Mouse (Mus musculus) CH12.LX (cell line): ENCODE data around the gene Ccl26. TPM values are rescaled to one million over a fixed set of nuclear protein-coding genes. Genes with fewer than 3 reads are reported as not detected.

ENCODE experiments used
- DNase-seq: peaks from one replicate; pipeline ENCODE4 v3.0.0-alpha.2; 2013; ENCODE audit errors: extremely low read depth
- H3K27ac ChIP-seq: 2 replicates; pipeline ENCODE4 v1.5.1; 2012; ENCODE audit warnings: low read depth, mild to moderate bottlenecking, control low read depth, moderate library complexity; ENCODE audit not compliant: insufficient read depth
- H3K27me3 ChIP-seq: replicated peaks from 2 replicates; pipeline ENCODE3; 2012; ENCODE audit warnings: inconsistent platforms
- H3K36me3 ChIP-seq, 2 experiments: replicated peaks in 1 of 2; 2 replicates each; pipeline versions ENCODE3 to v1.6.1; 2012; ENCODE audit warnings: inconsistent platforms in 1 of 2, low read length in 1 of 2, mild to moderate bottlenecking in 1 of 2, mixed read lengths in 1 of 2, moderate library complexity in 1 of 2; ENCODE audit not compliant: control insufficient read depth in 1 of 2, insufficient read depth in 1 of 2
- H3K4me1 ChIP-seq, 2 experiments: 2 replicates each; pipeline ENCODE4 v1.6.1; 2012; ENCODE audit warnings: inconsistent platforms in 1 of 2, moderate library complexity in 1 of 2; ENCODE audit not compliant: insufficient read depth in 2 of 2, control insufficient read depth in 1 of 2
- H3K4me2 ChIP-seq: 2 replicates; pipeline ENCODE4 v1.6.1; 2012; ENCODE audit warnings: low read depth, mild to moderate bottlenecking, control low read depth; ENCODE audit not compliant: poor library complexity, insufficient read depth, severe bottlenecking
- H3K4me3 ChIP-seq, 3 experiments: fragments of 150-350 bp in 1 of 3; sonication (generic) in 1 of 3; replicated peaks in 1 of 3; 2 replicates each; pipeline versions ENCODE3 to v1.5.1; 2011 to 2012; ENCODE audit warnings: low read depth in 2 of 3, low read length in 2 of 3, mild to moderate bottlenecking in 2 of 3, moderate library complexity in 2 of 3, control low read depth in 1 of 3, improper control_type of control experiment in 1 of 3, inconsistent platforms in 1 of 3, mixed read lengths in 1 of 3; ENCODE audit not compliant: poor library complexity in 1 of 3
- H3K79me2 ChIP-seq: replicated peaks from 2 replicates; pipeline ENCODE4 v1.6.1; 2012; ENCODE audit warnings: mild to moderate bottlenecking, moderate library complexity; ENCODE audit not compliant: control insufficient read depth, poor library complexity, insufficient read depth, severe bottlenecking; ENCODE audit errors: extremely low read depth
- H3K9ac ChIP-seq: 2 replicates; pipeline ENCODE4 v1.6.1; 2012; ENCODE audit warnings: low read depth, mild to moderate bottlenecking, control low read depth, moderate library complexity; ENCODE audit not compliant: insufficient read depth
- H3K9me3 ChIP-seq: replicated peaks from 2 replicates; pipeline ENCODE3; 2012; ENCODE audit warnings: low read length, inconsistent platforms, mixed read lengths
- BHLHE40 ChIP-seq: IDR thresholded peaks from 2 replicates; pipeline ENCODE4 v1.6.1; 2011; ENCODE audit warnings: mild to moderate bottlenecking, low read depth, low read length, improper control_type of control experiment
- CHD1 ChIP-seq: IDR thresholded peaks from 2 replicates; pipeline ENCODE4 v1.6.1; 2012; ENCODE audit warnings: low read depth, low read length, improper control_type of control experiment, inconsistent platforms
- CTCF ChIP-seq, 2 experiments: IDR thresholded peaks in 1 of 2; conservative IDR thresholded peaks in 1 of 2; 2 replicates each; pipeline ENCODE4 v1.5.1; 2011 to 2012; ENCODE audit warnings: low read depth in 2 of 2, low read length in 2 of 2, improper control_type of control experiment in 1 of 2, inconsistent platforms in 1 of 2, mild to moderate bottlenecking in 1 of 2, moderate library complexity in 1 of 2
- E2F4 ChIP-seq: IDR thresholded peaks from 2 replicates; pipeline ENCODE4 v1.6.1; 2011; ENCODE audit warnings: low read depth, low read length, improper control_type of control experiment; ENCODE audit not compliant: insufficient replicate concordance
- ELF1 ChIP-seq: IDR thresholded peaks from 2 replicates; pipeline ENCODE4 v1.6.1; 2014; ENCODE audit warnings: low read depth, mild to moderate bottlenecking, inconsistent platforms, low read length, improper control_type of control experiment
- EP300 ChIP-seq: IDR thresholded peaks from 2 replicates; pipeline ENCODE4 v1.6.1; 2011; ENCODE audit warnings: low read length, improper control_type of control experiment
- ETS1 ChIP-seq: conservative IDR thresholded peaks from 2 replicates; pipeline ENCODE4 v1.6.1; 2012; ENCODE audit warnings: low read depth, mild to moderate bottlenecking, inconsistent platforms, low read length, improper control_type of control experiment, moderate library complexity
- GABPA ChIP-seq: IDR thresholded peaks from 2 replicates; pipeline ENCODE4 v1.6.1; 2012; ENCODE audit warnings: low read depth, low read length, improper control_type of control experiment, inconsistent platforms; ENCODE audit not compliant: insufficient replicate concordance
- HCFC1 ChIP-seq: IDR thresholded peaks from 2 replicates; pipeline ENCODE4 v1.6.1; 2012; ENCODE audit warnings: low read depth, mild to moderate bottlenecking, inconsistent platforms, low read length, improper control_type of control experiment
- IRF4 ChIP-seq: IDR thresholded peaks from 2 replicates; pipeline ENCODE4 v1.6.1; 2014; ENCODE audit warnings: low read depth, mild to moderate bottlenecking, inconsistent platforms, low read length, improper control_type of control experiment
- JUND ChIP-seq: conservative IDR thresholded peaks from 2 replicates; pipeline ENCODE4 v1.6.1; 2011; ENCODE audit warnings: low read depth, low read length, improper control_type of control experiment
- KAT2A ChIP-seq: IDR thresholded peaks from 2 replicates; pipeline ENCODE4 v1.6.1; 2012; ENCODE audit warnings: low read length, improper control_type of control experiment, inconsistent platforms; ENCODE audit not compliant: insufficient replicate concordance
- MAFK ChIP-seq: IDR thresholded peaks from 2 replicates; pipeline ENCODE4 v1.6.1; 2011; ENCODE audit warnings: low read length, improper control_type of control experiment; ENCODE audit not compliant: insufficient replicate concordance
- MAX ChIP-seq: IDR thresholded peaks from 2 replicates; pipeline ENCODE4 v1.6.1; 2011; ENCODE audit warnings: low read length, improper control_type of control experiment
- MAZ ChIP-seq: IDR thresholded peaks from 2 replicates; pipeline ENCODE4 v1.6.1; 2012; ENCODE audit warnings: low read depth, mild to moderate bottlenecking, inconsistent platforms, low read length, improper control_type of control experiment, moderate library complexity
- MEF2A ChIP-seq: IDR thresholded peaks from 2 replicates; pipeline ENCODE4 v1.6.1; 2014; ENCODE audit warnings: low read depth, mild to moderate bottlenecking, inconsistent platforms, low read length, improper control_type of control experiment, borderline replicate concordance
- MXI1 ChIP-seq: IDR thresholded peaks from 2 replicates; pipeline ENCODE4 v1.6.1; 2011; ENCODE audit warnings: mild to moderate bottlenecking, low read depth, low read length, improper control_type of control experiment
- MYC ChIP-seq: IDR thresholded peaks from 2 replicates; pipeline ENCODE4 v1.6.1; 2011; ENCODE audit warnings: low read depth, mild to moderate bottlenecking, improper control_type of control experiment, low read length
- NELFE ChIP-seq: IDR thresholded peaks from 2 replicates; pipeline ENCODE4 v1.6.1; 2011; ENCODE audit warnings: low read depth, low read length, improper control_type of control experiment
- NRF1 ChIP-seq: IDR thresholded peaks from 2 replicates; pipeline ENCODE4 v1.6.1; 2014; ENCODE audit warnings: low read depth, mild to moderate bottlenecking, inconsistent platforms, low read length, improper control_type of control experiment, moderate library complexity
- POLR2A ChIP-seq: IDR thresholded peaks from 2 replicates; pipeline ENCODE4 v1.6.1; 2011; ENCODE audit warnings: low read depth, mild to moderate bottlenecking, improper control_type of control experiment, low read length
- POLR2AphosphoS2 ChIP-seq: IDR thresholded peaks from 2 replicates; pipeline ENCODE4 v1.6.1; 2011; ENCODE audit warnings: low read depth, low read length, improper control_type of control experiment
- RAD21 ChIP-seq: IDR thresholded peaks from 2 replicates; pipeline ENCODE4 v1.6.1; 2011; ENCODE audit warnings: low read depth, mild to moderate bottlenecking, low read length, improper control_type of control experiment, moderate library complexity
- RCOR1 ChIP-seq: conservative IDR thresholded peaks from 2 replicates; pipeline ENCODE4 v1.6.1; 2012; ENCODE audit warnings: low read depth, mild to moderate bottlenecking, inconsistent platforms, low read length, improper control_type of control experiment
- SIN3A ChIP-seq: IDR thresholded peaks from 2 replicates; pipeline ENCODE4 v1.6.1; 2012; ENCODE audit warnings: low read length, improper control_type of control experiment, inconsistent platforms
- SMC3 ChIP-seq: IDR thresholded peaks from 2 replicates; pipeline ENCODE4 v1.6.1; 2011; ENCODE audit warnings: low read depth, low read length, improper control_type of control experiment
- TBP ChIP-seq: conservative IDR thresholded peaks from 2 replicates; pipeline ENCODE4 v1.6.1; 2011; ENCODE audit warnings: low read depth, low read length, improper control_type of control experiment
- TCF12 ChIP-seq: IDR thresholded peaks from 2 replicates; pipeline ENCODE4 v1.6.1; 2014; ENCODE audit warnings: low read depth, mild to moderate bottlenecking, inconsistent platforms, low read length, improper control_type of control experiment
- UBTF ChIP-seq: IDR thresholded peaks from 2 replicates; pipeline ENCODE4 v1.6.1; 2012; ENCODE audit warnings: low read depth, mild to moderate bottlenecking, inconsistent platforms, low read length, improper control_type of control experiment, moderate library complexity
- USF1 ChIP-seq: IDR thresholded peaks from 2 replicates; pipeline ENCODE4 v1.6.1; 2014; ENCODE audit warnings: low read depth, mild to moderate bottlenecking, inconsistent platforms, low read length, improper control_type of control experiment
- USF2 ChIP-seq: conservative IDR thresholded peaks from 2 replicates; pipeline ENCODE4 v1.6.1; 2011; ENCODE audit warnings: low read depth, low read length, improper control_type of control experiment
- ZMIZ1 ChIP-seq: IDR thresholded peaks from 2 replicates; pipeline ENCODE4 v1.6.1; 2012; ENCODE audit warnings: low read depth, mild to moderate bottlenecking, inconsistent platforms, low read length, improper control_type of control experiment
- dilution Hi-C: fragments of 300-500 bp; cut with MboI; formaldehyde crosslinking; loops from 2 replicates; pipeline ENCODE4 v1.14.3; 2020; ENCODE audit warnings: low sequenced_read_pairs; ENCODE audit not compliant: extremely low pct_unique_long_range_greater_than_20kb, extremely low pct_ligation_motif_present
- in situ Hi-C: fragments of 300-500 bp; cut with MboI; formaldehyde crosslinking; loops from 3 replicates; pipeline ENCODE4 v1.14.3; 2019; ENCODE audit warnings: low sequenced_read_pairs, low pct_ligation_motif_present, low pct_unique_long_range_greater_than_20kb, mixed read lengths
- polyA plus RNA-seq: library from polyadenylated mRNA; unstranded; fragments of >175 nt; gene quantifications from 2 replicates; pipeline ENCODE4 v1.2.1, GENCODE M21; 2012; ENCODE audit warnings: low read depth; ENCODE audit not compliant: insufficient read length
- total RNA-seq, 2 experiments: library from RNA; depleted of rRNA; stranded (reverse); fragments of 300-350 nt in 1 of 2; fragments of >200 nt in 1 of 2; gene quantifications; 2 replicates each; pipeline ENCODE4 v1.2.3; 2012 to 2014

The Ccl26 gene
- total and polyA plus RNA-seq, 3 experiments: not detected

- TF ChIP-seq UBTF (no peak), NRF1 (no peak), ELF1 (no peak), RCOR1 (no peak), MYC (no peak), SIN3A (no peak)
Measured at GRCm38 (mm10) chr5:135573006-135573405, 9.6 kb upstream of the Ccl26 start, which contains the start of gene Ccl24. Ccl24 (minus strand) TSS chr5:135573049.

DNA sequence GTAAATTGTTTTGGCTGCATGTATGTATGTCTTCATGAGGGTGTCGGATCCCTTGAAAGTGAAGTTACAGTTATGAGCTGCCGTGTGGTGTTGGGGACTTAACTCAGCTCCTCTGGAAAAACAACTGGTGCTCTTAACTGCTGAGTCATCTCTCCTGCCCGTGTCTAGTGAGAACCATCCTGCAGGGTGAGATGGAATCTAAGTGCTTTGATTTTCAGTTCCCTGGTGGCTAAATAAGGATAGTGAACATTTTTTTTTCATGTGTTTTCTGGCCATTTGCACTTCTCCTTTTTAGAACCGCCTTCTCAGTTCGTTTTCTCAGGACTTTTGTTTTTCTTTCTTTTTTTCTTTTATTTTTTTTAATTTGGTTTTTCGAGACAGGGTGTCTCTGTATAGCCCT lies 5.3 kb upstream of the Ccl26 start:
- H3K4me3 ChIP-seq: no peak overlapping the region
- dilution Hi-C loops: no loop called here
- in situ Hi-C loops: no loop called here
- no peaks in the 10 kb centered on the region for H3K36me3 ChIP-seq
- H3K79me2 ChIP-seq: no peaks in the 10 kb centered on the region
- no peak overlapping the region for H3K27ac ChIP-seq
- DNase-seq: peak; percentile 85
- H3K4me2 ChIP-seq: peak overlapping the region; percentile 44; the same call in 1 of the 2 replicates
- peaks cover 2% of the 10 kb centered on the region for H3K9me3 ChIP-seq
- H3K4me1 ChIP-seq: peaks cover 12 to 62% of the 10 kb centered on the region in 2 experiments
- H3K9ac ChIP-seq: 0 out of 2 replicates have a peak overlapping the region, but pooled peaks have one; percentile 25
- H3K27me3 ChIP-seq: no peaks in the 10 kb centered on the region
- TF ChIP-seq POLR2A: no peak
- TF ChIP-seq TCF12: peak; percentile 48; the same call in 1 of the 2 replicates
- no peak for TF ChIP-seq MXI1
- TF ChIP-seq RAD21: no peak; the same call in 1 of the 2 replicates
- TF ChIP-seq TBP: no peak
- TF ChIP-seq IRF4: peak; percentile 87
- peak; percentile 92 for TF ChIP-seq EP300
- peak; percentile 71 for TF ChIP-seq ETS1
- TF ChIP-seq CHD1: no peak
- TF ChIP-seq JUND: peak; percentile 11; the same call in 1 of the 2 replicates
- TF ChIP-seq USF1: no peak
- peak; percentile 64; the same call in 1 of the 2 replicates for TF ChIP-seq MYC
- no peak for TF ChIP-seq HCFC1
- peak; percentile 83; the same call in 1 of the 2 replicates for TF ChIP-seq RCOR1
- TF ChIP-seq CTCF (conservative IDR thresholded peaks at IDR 0.05 in 1 of 2, IDR thresholded peaks at IDR 0.05 in 1 of 2; ENCODE audit: low read depth in 2 of 2, low read length in 2 of 2): 0 out of 4 replicates have a peak, but pooled peaks of 1 of the 2 experiments have one; percentile 9
- TF ChIP-seq GABPA: no peak
- peak; percentile 85 for TF ChIP-seq MEF2A
- TF ChIP-seq SIN3A: peak; percentile 64; the same call in 1 of the 2 replicates
- no peak; the same call in 1 of the 2 replicates for TF ChIP-seq MAX
- TF ChIP-seq ZMIZ1: no peak
- 0 out of 2 replicates have a peak, but pooled peaks have one; percentile 6 for TF ChIP-seq SMC3
- TF ChIP-seq MAFK: peak; percentile 98
- 0 out of 2 replicates have a peak, but pooled peaks have one; percentile 51 for TF ChIP-seq E2F4
- TF ChIP-seq USF2: no peak
- no peak for TF ChIP-seq NRF1
- no peak for TF ChIP-seq NELFE
- no peak for TF ChIP-seq POLR2AphosphoS2
- peak; percentile 66 for TF ChIP-seq BHLHE40
- TF ChIP-seq MAZ: peak; percentile 38; the same call in 1 of the 2 replicates
- 0 out of 2 replicates have a peak, but pooled peaks have one; percentile 41 for TF ChIP-seq KAT2A

More at GRCm38 (mm10) chr5:135573006-135573405, 9.6 kb upstream of the Ccl26 start, which contains the start of gene Ccl24:
- DNase-seq: no peak
- Histone ChIP-seq H3K9me3 (peaks cover 2% of the 10 kb centered on the region), H3K4me2 (no peak within 1 kb of the TSS), H3K4me3 (no peak within 1 kb of the TSS), H3K27ac (no peak within 1 kb of the TSS), H3K9ac (no peak within 1 kb of the TSS), H3K79me2 (no peaks in the 10 kb centered on the region), H3K27me3 (no peaks in the 10 kb centered on the region), H3K36me3 (no peaks in the 10 kb centered on the region), H3K4me1 (peaks cover 5 to 58% of the 10 kb centered on the region in 2 experiments)
- dilution Hi-C loops (no loop called here), in situ Hi-C loops (no loop called here)
